Mouse (Mus musculus) olfactory bulb, adult 2 months (tissue): ENCODE data around the gene Saxo2. TPM values are rescaled to one million over a fixed set of nuclear protein-coding genes. Genes with fewer than 3 reads are reported as not detected.

Experiments used
- H3K27ac ChIP-seq: fragments of 200-500 bp; 2 replicates; pipeline ENCODE4 v1.5.1; 2012; ENCODE audit warnings: low read depth, low read length; ENCODE audit not compliant: insufficient read depth
- H3K4me1 ChIP-seq: fragments of 200-500 bp; 2 replicates; pipeline ENCODE4 v1.6.1; 2012; ENCODE audit warnings: low read length; ENCODE audit not compliant: control insufficient read depth, insufficient read depth
- H3K4me3 ChIP-seq: fragments of 200-500 bp; 2 replicates; pipeline ENCODE4 v1.5.1; 2012; ENCODE audit warnings: mild to moderate bottlenecking, low read depth, low read length, moderate library complexity; ENCODE audit not compliant: insufficient read depth
- CTCF ChIP-seq: fragments of 200-500 bp; IDR thresholded peaks from 2 replicates; pipeline ENCODE4 v1.5.1; 2012; ENCODE audit warnings: low read depth, mild to moderate bottlenecking, low read length, moderate library complexity; ENCODE audit not compliant: insufficient read depth
- POLR2A ChIP-seq: fragments of 200-500 bp; IDR thresholded peaks from 2 replicates; pipeline ENCODE4 v1.6.1; 2012; ENCODE audit warnings: mild to moderate bottlenecking, low read depth, low read length, moderate library complexity; ENCODE audit not compliant: insufficient read depth
- WGBS: fragments of 180-500 bp; shearing (Covaris S2); methylation state at CpG from one replicate; pipeline ENCODE4 v1.1.7; 2018; 5-methylcytosine and 5-hydroxymethylcytosine counted together
- polyA plus RNA-seq: library from polyadenylated mRNA; stranded (reverse); fragments of >200 nt; gene quantifications from 2 replicates; pipeline ENCODE4 v1.2.4, GENCODE M21; 2012; ENCODE audit warnings: low replicate concordance; ENCODE audit not compliant: missing spikeins, insufficient read depth, insufficient read length

The Saxo2 gene
- polyA plus RNA-seq, 1 experiment, result not detected

GRCm38 (mm10) chr7:82647909-82648308, 419 bp downstream of the Saxo2 start:
- TF ChIP-seq POLR2A (no peak), CTCF (no peak)
- Histone ChIP-seq H3K4me1 (peaks cover 7% of the 10 kb centered on the region; the same call in 1 of the 2 replicates), H3K27ac (no peak overlapping the region), H3K4me3 (peak overlapping the region; percentile 90)
- WGBS, result 17% methylated on average over 4 of the region's 4 CpGs

- Histone ChIP-seq H3K4me3 (no peak overlapping the region), H3K27ac (no peak overlapping the region), H3K4me1 (peaks cover 7% of the 10 kb centered on the region; the same call in 1 of the 2 replicates)
- TF ChIP-seq POLR2A, result no peak
- TF ChIP-seq CTCF, result no peak
- 83% methylated on average over 3 of the region's 3 CpGs for WGBS
These were observed 1.1 kb downstream of the Saxo2 start for GRCm38 (mm10) chr7:82647183-82647582.

GRCm38 (mm10) chr7:82625342-82625741, 23.0 kb downstream of the Saxo2 start:
- Histone ChIP-seq H3K4me3 (no peak overlapping the region), H3K4me1 (no peaks in the 10 kb centered on the region), H3K27ac (no peak overlapping the region)
- TF ChIP-seq CTCF (no peak), POLR2A (no peak)
- 38% methylated on average over 7 of the region's 7 CpGs for WGBS

- TF ChIP-seq POLR2A, result no peak
- no peak for TF ChIP-seq CTCF
- Histone ChIP-seq H3K4me3 (no peak overlapping the region), H3K27ac (no peak overlapping the region), H3K4me1 (no peaks in the 10 kb centered on the region)
- 67% methylated on average over 3 of the region's 3 CpGs for WGBS
These were observed 38.7 kb downstream of the Saxo2 start for GRCm38 (mm10) chr7:82609629-82610028.

GRCm38 (mm10) chr7:82605425-82605824, 42.9 kb downstream of the Saxo2 start:
- Histone ChIP-seq H3K27ac (no peak overlapping the region), H3K4me3 (no peak overlapping the region), H3K4me1 (no peaks in the 10 kb centered on the region)
- TF ChIP-seq POLR2A (no peak), CTCF (no peak)
- 78% methylated on average over 6 of the region's 6 CpGs for WGBS

GRCm38 (mm10) chr7:82602008-82602407, 46.3 kb downstream of the Saxo2 start:
- H3K4me3 ChIP-seq, result no peak overlapping the region
- H3K4me1 ChIP-seq, result no peaks in the 10 kb centered on the region
- no peak overlapping the region for H3K27ac ChIP-seq
- WGBS, result 86% methylated on average over 4 of the region's 4 CpGs
- TF ChIP-seq POLR2A (no peak), CTCF (no peak)

- Histone ChIP-seq H3K4me3 (no peak overlapping the region), H3K27ac (no peak overlapping the region), H3K4me1 (no peaks in the 10 kb centered on the region)
- 91% methylated on average over 6 of the region's 6 CpGs for WGBS
- TF ChIP-seq POLR2A (no peak), CTCF (no peak)
These were observed 57.4 kb downstream of the Saxo2 start for GRCm38 (mm10) chr7:82590931-82591330.

Other genes with a start within 250 kb of the Saxo2 start
- gene Efl1, start 86 bp upstream of the Saxo2 start, polyA plus RNA-seq, result not detected in 2 replicates
- not detected in 2 replicates for gene Mex3b, start 218.8 kb upstream of the Saxo2 start, polyA plus RNA-seq